Mouse (Mus musculus) c-Kit-negative CD71-positive TER-119-positive erythroid progenitor cells, embryonic 14.5 days (primary cell): ENCODE data around the gene Atp5c1.

Experiments used
- DNase-seq: peaks from one replicate; pipeline ENCODE4 v3.0.0-alpha.2; 2013; ENCODE audit warnings: low read depth, low spot score

The Atp5c1 gene

DNA sequence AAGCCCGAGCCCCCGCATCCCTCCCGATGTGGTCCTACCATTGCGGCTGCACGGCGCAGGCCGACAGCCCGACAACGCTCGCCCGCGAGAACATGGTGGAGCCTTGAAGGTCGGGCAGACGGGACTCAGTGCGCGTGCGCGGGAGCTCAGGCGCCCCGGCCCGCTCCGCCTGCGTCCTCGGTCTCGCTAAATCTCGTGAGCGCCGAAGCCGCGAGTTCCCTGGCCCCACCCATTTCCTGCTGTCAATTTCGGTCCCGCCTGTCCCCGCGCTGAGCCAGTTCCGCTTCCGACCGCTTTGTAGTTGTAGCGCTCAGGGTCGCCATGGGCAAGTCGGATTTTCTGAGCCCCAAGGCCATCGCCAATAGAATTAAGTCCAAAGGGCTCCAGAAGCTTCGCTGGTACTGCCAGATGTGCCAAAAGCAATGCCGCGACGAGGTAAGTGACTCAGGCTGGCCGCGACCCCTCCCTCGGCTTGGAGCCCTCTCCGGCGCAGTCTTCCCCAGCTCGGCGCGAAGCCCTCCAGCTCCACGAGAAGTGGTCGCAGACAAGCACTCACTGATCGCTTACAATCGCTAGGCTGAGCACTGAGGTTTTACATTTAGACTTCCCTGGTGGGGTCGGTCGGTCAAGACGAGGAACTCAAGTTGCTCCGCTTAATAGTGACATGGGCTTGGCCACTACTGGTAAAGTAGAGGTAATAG is at the start of gene Atp5c1, which contains the start of gene Kin:
Atp5c1 (minus strand) TSS at position 201 of the 701 bp plus-strand sequence.
Kin (plus strand) TSS at position 284 of the 701 bp plus-strand sequence.
- DNase-seq: peak; percentile 95

DNA sequence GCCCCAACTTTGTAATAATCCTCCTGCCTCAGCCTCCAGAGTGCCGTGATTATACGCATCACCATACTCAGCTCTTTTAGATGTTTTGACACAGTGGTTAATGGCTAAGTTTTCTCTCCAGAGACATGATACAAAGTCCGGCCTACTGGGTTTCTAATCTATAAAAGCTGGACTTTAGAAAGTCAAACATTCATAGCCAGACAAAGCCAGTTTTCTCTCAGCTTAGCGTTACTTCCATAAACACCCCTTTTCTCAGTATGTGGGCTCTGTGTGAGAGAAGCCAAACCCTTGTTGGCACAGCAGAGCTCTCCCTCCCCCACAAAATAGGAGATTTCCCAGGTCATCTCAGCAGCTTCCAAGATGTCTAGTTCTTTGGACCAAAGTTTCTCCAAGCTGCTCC is 48.3 kb upstream of the Atp5c1 start:
- DNase-seq: no peak

DNA sequence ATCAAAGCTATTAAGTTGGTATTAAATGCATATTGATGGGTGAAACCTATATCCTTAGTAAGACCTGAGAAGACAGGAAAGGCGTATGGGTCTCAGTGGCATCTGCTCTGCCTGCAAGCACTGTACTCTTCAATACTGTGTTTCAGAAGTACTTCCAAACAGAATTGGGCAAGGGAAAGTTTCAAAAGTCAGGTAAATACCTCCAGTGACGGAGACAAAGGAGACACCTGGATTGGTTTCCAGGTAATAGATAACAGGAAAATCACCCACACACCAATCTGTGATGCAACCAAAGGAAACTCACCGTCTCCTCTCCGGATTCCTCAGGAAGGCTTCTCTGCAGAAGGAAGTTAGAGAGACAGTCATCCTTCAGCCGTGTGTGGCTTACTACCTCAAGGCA is 47.2 kb upstream of the Atp5c1 start:
- DNase-seq: no peak

DNA sequence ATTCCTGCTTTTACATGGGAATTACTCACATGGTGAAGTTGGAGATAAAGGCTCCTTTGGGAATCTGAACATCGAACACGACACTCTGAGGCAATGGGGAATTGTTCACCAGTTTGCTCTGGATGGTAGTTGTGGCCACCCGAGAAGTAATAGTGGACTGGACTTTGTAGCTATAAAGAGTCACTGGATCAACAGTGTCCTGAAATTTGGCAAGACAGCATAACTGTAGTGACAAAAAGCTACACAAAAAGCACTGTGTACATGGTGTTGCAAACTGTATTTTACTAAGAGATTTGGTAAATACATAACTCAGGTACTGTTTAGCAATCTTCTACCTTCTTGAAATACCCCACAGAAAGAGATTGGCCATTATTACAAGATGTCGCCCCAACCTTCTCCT is 45.8 kb upstream of the Atp5c1 start:
- DNase-seq: no peak

DNA sequence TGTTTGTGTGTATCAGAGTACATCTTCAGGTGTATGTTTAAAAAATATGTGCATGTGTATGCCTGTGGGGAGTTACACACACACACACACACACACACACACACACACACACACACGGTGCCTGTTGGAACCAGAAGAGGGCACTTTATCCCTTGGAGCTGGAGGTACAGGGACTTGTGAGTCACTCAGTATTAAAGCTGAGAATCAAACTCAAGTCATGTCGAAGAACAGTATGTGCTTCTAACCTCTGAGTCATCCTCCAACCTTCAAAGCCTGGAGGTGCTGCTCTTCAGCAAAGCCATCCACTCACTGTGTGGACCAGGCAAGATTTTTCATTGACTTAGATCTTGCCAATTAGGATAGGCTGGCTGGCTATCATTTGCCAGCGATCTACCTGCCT is 41.5 kb upstream of the Atp5c1 start:
- DNase-seq: no peak

DNA sequence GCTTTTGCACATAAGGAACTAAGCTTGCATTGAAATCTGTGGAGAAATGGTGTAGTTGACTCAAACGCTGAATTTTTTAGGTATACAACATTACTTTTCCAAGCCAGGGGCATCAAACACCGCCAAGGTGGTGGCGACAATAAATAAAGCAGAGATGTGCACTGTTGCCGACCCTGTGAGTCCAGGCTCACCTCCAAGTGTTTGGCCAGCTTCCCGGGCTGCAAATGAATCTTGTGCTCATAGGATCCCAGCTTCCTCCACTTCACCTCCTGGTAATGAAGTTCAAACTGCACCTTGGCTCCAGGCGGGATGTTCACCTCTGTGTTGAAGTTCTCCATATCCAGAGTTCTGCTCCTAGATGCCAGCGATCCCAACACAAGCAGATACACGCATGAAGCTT is 39.0 kb upstream of the Atp5c1 start:
- DNase-seq: no peak

DNA sequence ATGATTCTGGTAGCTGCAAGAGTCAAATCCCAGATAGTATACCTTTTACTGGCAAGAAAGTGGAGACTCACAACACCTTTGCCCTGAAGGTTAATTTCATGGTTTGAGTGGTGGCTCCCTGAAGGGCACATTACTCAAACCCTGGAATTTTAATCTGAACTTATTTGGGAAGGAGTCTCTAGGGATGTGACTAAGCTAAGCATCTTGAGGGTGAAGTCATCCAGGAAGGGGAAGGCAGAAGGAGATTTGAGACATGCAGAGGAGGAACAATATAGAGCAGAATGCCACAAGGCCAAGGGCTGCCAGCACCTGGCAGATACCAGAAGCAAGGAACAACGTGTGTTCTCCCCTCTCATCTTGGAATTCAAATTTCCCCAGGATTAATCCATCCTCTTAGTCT is 38.4 kb upstream of the Atp5c1 start:
- no peak for DNase-seq

DNA sequence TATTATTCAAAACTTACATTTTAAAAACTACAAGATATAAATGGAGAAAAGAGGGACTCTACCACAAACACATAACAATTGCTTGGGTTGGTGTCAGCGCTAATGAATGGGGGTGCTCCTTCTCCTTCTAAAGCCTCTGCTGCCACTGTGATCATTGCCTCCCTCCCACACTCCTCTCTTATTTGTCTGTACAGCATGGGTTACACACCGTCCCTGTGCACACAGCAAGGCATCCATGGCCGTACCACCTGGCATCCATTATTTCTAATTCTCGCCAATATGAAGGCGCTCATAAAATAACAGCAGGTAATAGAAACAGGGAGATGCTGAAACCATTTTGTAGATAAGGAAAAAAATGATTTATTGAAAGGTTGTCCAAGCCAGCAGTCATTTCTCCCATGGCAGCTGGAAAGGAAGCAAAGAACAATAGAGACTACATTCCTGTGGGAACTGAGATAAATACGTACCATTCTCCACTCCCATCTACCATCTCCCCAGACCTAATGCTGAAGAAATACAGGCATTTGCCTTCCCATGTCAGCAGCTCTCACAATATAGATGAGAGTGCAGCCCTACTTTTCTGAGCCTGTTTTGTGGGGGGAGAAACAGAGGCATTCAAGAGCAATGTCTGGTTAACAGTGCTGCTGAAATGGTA is 28.4 kb upstream of the Atp5c1 start:
- DNase-seq: no peak

DNA sequence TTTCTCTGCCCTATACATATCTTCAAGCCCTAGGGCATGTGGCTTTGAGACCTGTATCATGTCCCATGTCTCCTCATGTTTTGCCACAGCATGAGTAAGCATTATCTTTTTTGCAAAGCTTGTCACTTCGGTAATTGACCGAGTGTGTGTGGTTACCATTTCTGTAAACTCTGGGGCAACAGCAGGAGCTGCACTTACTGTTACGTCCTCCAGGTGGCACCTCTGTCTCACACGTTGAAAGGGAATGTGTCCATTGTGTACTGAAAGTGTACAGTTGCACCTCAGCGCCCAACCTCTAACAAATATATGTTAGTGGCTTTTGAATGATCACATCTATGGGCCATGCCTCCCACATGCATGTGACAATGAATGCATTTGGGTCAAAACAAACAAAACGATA is 20.9 kb upstream of the Atp5c1 start:
- no peak for DNase-seq

DNA sequence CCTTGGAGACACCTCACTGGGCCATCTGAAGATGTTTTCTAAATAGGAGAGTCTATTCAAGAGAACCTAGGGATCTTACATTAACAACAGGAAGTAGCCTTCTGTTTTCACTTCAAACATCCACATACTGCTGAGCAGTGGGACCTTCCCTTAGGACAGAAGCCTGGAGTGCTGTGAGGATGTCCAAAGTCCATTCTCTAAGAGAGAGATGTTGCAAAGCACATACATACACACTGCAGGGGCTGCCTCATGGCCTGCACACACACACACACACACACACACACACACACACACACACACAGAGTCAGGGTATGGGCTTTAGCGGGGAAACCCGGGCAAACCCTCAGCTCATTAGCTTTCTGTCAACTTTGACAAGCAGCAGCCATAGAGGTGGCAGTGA is 20.2 kb upstream of the Atp5c1 start:
- no peak for DNase-seq

DNA sequence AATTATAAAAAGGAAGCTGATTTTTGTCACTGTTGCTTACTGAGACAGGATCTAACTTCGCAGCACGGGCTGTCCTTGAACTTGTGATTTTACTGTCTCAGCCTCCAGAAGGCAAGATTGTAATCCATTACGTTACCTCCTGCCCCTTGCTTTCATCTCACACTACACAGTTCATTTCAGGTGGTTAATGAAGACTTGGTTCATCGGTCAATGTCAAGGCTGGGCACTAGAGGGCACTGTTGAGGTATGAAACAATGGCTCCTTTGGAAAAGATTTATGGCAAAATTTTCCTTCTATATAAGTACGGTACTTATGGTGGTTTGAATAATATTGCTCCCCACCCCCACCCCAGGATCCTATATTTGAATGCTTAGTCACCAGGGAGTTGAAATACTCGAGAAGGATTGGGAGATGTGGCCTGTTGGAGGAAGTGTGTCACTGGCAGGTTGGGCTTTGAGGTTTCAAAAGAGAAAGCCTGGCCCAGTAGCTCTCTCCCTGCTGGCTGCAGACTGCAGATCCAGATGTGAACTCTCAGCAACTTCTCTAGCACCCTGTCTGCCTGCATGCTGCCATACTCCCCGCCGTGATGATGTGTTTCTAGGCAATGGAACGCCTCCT is 18.4 kb upstream of the Atp5c1 start:
- DNase-seq: no peak

DNA sequence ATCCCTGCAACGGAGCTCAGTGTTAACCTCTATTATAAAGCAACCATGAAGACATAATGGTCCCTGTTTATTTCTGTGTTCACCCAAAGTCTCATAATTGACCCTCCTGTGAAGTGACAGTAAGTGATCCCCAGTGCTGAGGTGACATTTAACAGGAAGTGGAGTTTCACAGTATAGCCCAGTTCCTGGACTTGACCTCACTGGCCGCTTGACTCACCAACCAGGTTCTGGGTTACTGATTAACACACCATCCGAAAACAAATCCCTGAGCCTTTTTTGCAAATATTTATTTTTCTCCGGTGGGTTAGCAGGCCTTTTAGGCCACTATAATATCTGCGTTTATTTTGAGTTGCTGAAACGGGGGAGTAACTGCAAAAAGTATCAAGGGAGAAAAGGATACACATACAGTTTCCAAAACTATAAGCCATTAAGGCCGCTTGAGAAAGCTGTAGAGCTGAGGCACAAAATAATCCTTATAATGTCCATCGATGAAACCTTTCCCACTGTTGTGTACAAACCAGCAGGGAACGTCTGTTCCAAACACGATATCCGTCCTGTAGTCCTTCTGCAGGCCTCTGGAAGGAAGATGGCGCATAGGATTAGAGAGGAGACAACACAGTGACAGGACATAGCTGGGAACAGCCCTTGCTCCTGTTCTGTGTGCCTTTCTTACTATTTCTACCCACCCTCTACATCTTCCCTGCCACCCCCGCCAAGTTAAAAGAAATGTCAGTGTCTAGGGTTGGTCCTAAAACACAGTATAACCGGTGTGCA is 14.2 kb upstream of the Atp5c1 start:
- no peak for DNase-seq

DNA sequence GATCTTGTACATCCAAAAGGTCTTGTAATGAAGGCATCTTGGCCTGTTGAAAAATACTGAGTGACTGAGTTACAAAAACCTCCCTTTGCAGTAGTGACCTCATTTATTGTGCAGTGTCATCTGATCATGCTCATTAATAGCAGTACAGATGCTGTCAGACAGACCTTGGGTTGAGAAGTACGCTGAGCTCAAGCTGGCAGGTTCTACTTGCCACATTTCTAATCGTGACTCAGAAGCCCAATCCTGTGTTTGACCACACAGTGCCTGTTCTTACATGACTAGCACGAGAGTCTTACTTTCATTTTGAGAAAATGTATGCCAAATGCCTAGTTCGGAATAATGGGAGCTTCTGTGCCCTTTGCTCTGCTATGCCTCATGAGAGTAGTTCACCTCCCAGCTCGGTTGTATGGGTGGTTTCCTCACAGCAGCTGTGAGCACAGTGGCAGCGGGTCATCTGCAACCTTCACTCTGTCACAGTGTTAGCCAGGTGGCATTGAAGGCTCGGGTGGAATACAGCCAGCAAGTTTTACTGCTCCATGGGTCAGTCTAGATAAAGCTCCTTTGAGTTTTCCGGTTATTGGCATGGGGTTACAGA is 7.0 kb upstream of the Atp5c1 start:
- no peak for DNase-seq

DNA sequence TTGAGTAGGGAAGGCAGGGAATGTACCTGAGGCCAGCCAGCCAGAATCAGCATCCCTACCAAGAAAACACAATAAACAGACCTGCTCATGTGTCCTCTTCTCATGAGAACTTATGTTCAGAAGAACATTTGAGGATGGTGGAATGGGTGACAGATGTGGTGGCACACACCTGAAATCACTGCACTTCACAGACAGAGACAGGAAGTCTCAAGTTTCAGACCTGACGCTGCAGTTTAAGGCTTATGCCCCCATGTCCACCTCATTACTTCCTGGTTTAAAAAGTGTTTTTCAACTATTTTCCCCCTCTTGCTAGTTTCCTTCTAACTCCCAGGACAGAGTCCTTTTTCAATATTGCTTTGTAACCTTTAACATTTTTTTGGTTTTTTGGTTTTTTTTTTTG is 2.4 kb upstream of the Atp5c1 start:
- DNase-seq: no peak

DNA sequence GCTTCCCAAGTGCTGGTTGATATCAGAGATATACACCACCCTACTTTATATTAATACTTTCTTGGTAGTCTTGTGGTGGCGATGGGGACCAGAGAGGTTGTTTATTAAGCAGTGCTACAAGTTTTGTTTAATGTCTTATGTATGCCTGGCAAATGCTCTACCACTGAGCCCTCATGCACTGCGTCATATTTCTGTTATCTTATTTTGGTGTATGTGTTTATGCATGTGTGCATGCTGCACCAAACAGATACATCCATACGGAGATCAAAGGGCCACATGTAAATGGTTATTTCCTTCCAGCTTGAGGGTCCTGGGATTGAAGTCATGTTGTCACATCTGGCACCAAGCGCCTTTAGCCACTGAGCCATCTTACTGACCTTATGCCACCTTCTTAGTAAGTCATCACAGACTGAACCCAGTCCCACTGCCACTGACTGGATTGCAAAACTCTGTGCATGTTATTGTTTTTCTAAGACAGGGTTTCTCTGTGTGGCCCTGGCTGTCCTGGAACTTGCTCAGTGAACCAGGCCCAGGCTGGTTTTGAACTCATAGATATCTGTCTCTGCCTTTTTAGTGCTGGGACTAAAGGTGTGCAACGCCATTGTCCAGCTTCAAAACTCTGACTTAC is 1.3 kb upstream of the Atp5c1 start:
- DNase-seq: no peak

DNA sequence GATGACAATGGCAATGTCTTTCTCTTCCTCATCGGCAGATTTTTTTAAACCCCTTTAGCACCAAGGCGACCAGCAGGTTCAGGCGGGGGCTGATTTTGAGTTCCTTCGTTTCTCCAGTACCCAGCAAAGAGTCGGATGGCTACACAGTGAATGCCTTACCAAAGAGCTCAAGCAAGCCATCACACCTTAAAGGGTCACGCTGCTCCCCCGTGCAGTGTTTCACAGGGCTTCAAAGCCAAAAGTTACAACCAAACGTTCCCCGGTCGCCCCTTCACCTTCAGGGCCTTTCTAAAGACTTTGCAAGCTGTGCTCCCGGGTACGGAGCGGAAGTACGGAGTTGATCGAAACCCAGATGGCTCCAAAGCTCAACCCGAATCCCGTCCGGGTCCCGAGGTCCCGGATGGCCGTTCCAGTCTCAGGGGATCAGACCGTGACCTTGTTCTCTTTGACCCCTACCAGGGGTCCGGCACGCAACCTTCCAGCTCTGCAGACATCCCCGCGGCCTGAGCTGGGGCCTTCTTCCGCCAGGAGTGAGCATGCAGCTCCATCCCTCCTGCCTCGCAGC is 483 bp downstream of the Atp5c1 start:
- DNase-seq: no peak

DNA sequence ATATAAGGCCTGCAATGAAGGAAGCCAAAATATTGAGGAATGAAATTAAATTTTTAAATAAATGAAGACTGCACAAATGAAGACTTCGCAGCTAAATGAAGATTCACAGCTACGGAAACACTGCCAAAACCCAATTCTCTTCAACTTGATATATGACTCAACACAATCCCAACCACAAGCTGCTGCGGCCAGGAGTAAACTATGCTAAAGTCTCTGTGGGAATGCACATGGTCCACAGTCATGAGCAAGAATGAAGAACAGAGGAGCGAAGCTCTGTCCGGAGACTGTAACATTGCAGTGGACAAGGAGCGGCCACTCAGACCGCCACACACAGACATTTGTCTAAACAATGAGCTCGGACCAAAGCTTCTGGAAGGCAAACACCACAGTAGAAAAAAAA is 3.6 kb downstream of the Atp5c1 start:
- no peak for DNase-seq

DNA sequence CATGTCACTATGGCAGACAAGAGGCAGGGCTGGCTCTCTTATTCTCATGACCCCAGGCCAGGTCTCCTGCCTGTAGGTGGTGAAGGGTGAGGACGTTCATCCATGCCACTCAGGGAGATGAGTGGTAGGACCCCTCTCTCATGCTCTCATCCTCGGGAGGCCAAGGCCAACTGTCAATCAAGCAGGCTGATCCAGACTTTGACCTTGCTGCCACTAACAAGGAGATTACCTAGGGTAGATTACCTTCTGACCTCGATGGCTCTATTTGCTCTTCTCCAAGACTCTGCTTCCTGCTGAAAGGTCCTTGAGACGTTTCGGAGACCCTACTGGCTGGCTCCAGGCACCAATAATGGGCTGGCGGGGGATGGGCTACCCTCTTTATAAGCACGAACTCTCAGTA is 5.8 kb downstream of the Atp5c1 start:
- DNase-seq: no peak

DNA sequence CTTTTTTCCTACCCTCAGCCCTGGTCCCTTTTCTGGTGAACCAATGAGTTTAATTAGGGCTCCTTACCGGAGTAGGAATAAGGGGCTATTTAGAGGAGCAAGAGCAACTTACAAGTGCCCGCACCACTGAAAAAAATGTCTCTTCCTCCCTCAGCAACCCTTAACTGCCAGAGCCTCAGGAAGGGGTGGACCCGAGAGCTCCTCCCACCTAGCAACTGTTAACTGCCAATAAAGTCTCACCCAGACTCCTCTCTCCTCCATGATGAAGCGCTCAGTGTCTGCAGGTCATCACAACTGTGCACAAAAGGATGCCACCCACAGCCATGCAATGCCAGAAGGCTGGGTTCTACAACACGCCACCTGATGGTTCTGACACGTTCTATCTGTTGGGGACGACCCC is 8.6 kb downstream of the Atp5c1 start:
- no peak for DNase-seq

DNA sequence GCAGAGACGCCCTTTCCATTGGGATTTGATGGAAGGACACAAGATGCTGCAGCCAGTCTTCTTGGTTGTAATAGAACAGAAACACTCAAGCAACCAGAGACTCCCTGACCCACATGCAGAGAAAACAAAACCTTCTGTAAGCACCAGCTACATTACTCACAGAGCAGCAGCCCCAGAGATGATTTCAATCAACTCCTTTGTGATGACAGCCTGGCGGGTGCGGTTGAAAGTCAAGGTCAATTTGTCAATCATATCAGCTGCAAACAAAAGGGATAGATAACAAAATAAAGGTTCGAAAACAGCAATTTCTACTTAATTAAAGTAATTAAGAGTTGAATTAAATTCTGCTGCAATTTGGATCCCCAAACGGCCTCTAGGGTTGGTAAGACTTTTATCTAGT is 21.5 kb downstream of the Atp5c1 start:
- DNase-seq: no peak

DNA sequence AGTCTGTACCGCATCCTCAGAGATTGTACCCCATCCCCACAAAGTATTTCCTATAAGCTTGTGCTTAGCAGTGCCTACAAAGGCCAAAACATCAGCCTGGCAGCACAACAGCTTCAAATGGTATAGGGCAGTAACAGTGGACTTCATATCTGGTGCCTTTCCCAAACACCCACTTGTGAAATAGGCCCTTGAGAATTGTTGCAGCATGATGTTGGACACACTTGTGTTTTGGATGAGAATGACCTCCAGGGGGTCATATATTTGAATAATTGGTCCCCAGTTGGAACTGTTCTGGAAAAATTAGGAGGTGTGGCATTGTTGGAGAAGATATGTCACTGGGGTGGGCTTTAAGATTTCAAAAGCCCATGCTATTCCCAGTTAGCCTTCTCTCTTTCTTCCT is 28.3 kb downstream of the Atp5c1 start:
- no peak for DNase-seq
